26 mouse cellular contexts compared by ENCODE assay signal in genomic region chr2:30194656-30195055, GRCm38 (mm10). TPM values are rescaled to one million over a fixed set of nuclear protein-coding genes. Genes with fewer than 3 reads are reported as not detected.
DNase-seq lines count a peak whose midpoint lies in the region; ATAC-seq and TF ChIP-seq lines count a peak whose summit lies in the region.
"Had no signal": no experiment of that assay in that cellular context is flagged by ENCODE, and none has a peak within 500 bp of the region (broad histone marks: within the 10 kb centered on the region; RNA-seq: fewer than 3 reads in every experiment).

No protein-coding gene starts in this region.

- H3K79me2 ChIP-seq in liver, adult 2 months (ENCODE audit: control insufficient read depth, insufficient read depth, low read length), result peaks cover 18% of the 10 kb centered on the region; the same call in 1 of the 2 replicates

- TF ChIP-seq CTCF in forebrain, postnatal 0 days (IDR thresholded peaks at IDR 0.05; ENCODE audit: low read depth), result no peak
- TF ChIP-seq CTCF in liver, adult 2 months (IDR thresholded peaks at IDR 0.05; ENCODE audit: low read depth, low read length), result no peak

- H3K9ac ChIP-seq in forebrain, embryonic 11.5 days (ENCODE audit: low read length), result no peak overlapping the region
- no peak overlapping the region for H3K9ac ChIP-seq in forebrain, postnatal 0 days
- no peak overlapping the region for H3K9ac ChIP-seq in forebrain, embryonic 13.5 days
- no peak overlapping the region for H3K9ac ChIP-seq in liver, adult 2 months (ENCODE audit: low read depth, low read length)
- H3K9ac ChIP-seq: embryonic facial prominence, embryonic 13.5 days; embryonic facial prominence, embryonic 15.5 days; forebrain, embryonic 15.5 days had no signal

- H3K27ac ChIP-seq in forebrain, embryonic 10.5 days, result peak overlapping the region; percentile 13; the same call in 1 of the 2 replicates
- no peak overlapping the region for H3K27ac ChIP-seq in forebrain, embryonic 11.5 days (ENCODE audit: low read depth, low read length)
- no peak overlapping the region for H3K27ac ChIP-seq in forebrain, postnatal 0 days (ENCODE audit: low read depth, low read length)
- no peak overlapping the region for H3K27ac ChIP-seq in forebrain, embryonic 13.5 days
- 0 out of 2 replicates have a peak overlapping the region, but pooled peaks have one; percentile 16 for H3K27ac ChIP-seq in liver, adult 2 months (replicated peaks; ENCODE audit: insufficient read depth, low read depth, low read length)
- H3K27ac ChIP-seq: embryonic facial prominence, embryonic 13.5 days; embryonic facial prominence, embryonic 15.5 days; forebrain, embryonic 15.5 days had no signal

- no peaks in the 10 kb centered on the region for H3K36me3 ChIP-seq in forebrain, embryonic 10.5 days (replicated peaks)
- no peaks in the 10 kb centered on the region for H3K36me3 ChIP-seq in forebrain, embryonic 11.5 days (ENCODE audit: control insufficient read depth, insufficient read depth, low read length)
- H3K36me3 ChIP-seq in forebrain, postnatal 0 days (ENCODE audit: insufficient read depth), result no peaks in the 10 kb centered on the region
- H3K36me3 ChIP-seq in forebrain, embryonic 13.5 days (ENCODE audit: poor library complexity, severe bottlenecking), result 0 out of 2 replicates have a peak, but pooled peaks cover 4% of the 10 kb centered on the region
- H3K36me3 ChIP-seq in liver, adult 2 months (ENCODE audit: control insufficient read depth, insufficient read depth, low read length), result peaks cover 16% of the 10 kb centered on the region
- H3K36me3 ChIP-seq: forebrain, embryonic 15.5 days had no signal

- 0 out of 2 replicates have a peak, but pooled peaks cover 3% of the 10 kb centered on the region for H3K4me1 ChIP-seq in forebrain, embryonic 10.5 days
- H3K4me1 ChIP-seq in forebrain, embryonic 11.5 days (replicated peaks; ENCODE audit: control insufficient read depth, insufficient read depth, low read length), result no peaks in the 10 kb centered on the region
- no peaks in the 10 kb centered on the region for H3K4me1 ChIP-seq in forebrain, postnatal 0 days (ENCODE audit: insufficient read depth)
- H3K4me1 ChIP-seq in forebrain, embryonic 13.5 days, result peaks cover 3% of the 10 kb centered on the region; the same call in 1 of the 2 replicates
- peaks cover 20% of the 10 kb centered on the region for H3K4me1 ChIP-seq in liver, adult 2 months (ENCODE audit: control insufficient read depth, insufficient read depth, low read length)
- H3K4me1 ChIP-seq: embryonic facial prominence, embryonic 13.5 days; forebrain, embryonic 15.5 days had no signal

- no peak for ATAC-seq in forebrain, embryonic 11.5 days (replicated peaks; ENCODE audit: low FRiP score)
- peak; percentile 38 for ATAC-seq in forebrain, postnatal 0 days
- ATAC-seq in forebrain, embryonic 13.5 days, result no peak
- ATAC-seq: CD4-positive, CD25-positive, alpha-beta regulatory T cell, adult 4 months; forebrain, embryonic 15.5 days had no signal

- no peak for DNase-seq in forebrain, embryonic 10.5 days (ENCODE audit: extremely low spot score, low spot score)
- no peak for DNase-seq in forebrain, embryonic 11.5 days (ENCODE audit: low spot score)
- peak; percentile 10 for DNase-seq in forebrain, postnatal 0 days
- no peak for DNase-seq in liver, adult 2 months (ENCODE audit: extremely low read depth, low read depth, low spot score)
- DNase-seq in liver, result no peak
- DNase-seq in fat pad, adult 2 months (ENCODE audit: extremely low read depth, low read depth, low spot score), result peak; percentile 78
- no peak for DNase-seq in Muller cell, postnatal 12 days (ENCODE audit: inconsistent ontology term)
- DNase-seq: adrenal gland, adult 8-10 months; adrenal gland, postnatal 14 days; adrenal gland, postnatal 36 days; B cell, adult 2 months; cerebellum, adult 11 months; cerebellum, adult 18-20 months; cerebellum, adult 8-10 months; cerebellum, adult 9-11 months; cerebellum, postnatal 14 days; cerebellum, postnatal 36 days; embryo, embryonic 11 days had no signal

- no peaks in the 10 kb centered on the region for H3K27me3 ChIP-seq in forebrain, embryonic 10.5 days (ENCODE audit: poor library complexity, severe bottlenecking)
- no peaks in the 10 kb centered on the region for H3K27me3 ChIP-seq in forebrain, embryonic 11.5 days (ENCODE audit: control insufficient read depth, insufficient read depth, low read length)
- H3K27me3 ChIP-seq in forebrain, postnatal 0 days (ENCODE audit: insufficient read depth, low read length), result no peaks in the 10 kb centered on the region
- no peaks in the 10 kb centered on the region for H3K27me3 ChIP-seq in forebrain, embryonic 13.5 days
- no peaks in the 10 kb centered on the region for H3K27me3 ChIP-seq in liver, adult 2 months (ENCODE audit: control insufficient read depth, insufficient read depth, low read length)
- H3K27me3 ChIP-seq: CH12.LX; embryonic facial prominence, embryonic 13.5 days; embryonic facial prominence, embryonic 15.5 days; forebrain, embryonic 15.5 days had no signal

- H3K4me3 ChIP-seq in forebrain, embryonic 10.5 days, result no peak overlapping the region
- H3K4me3 ChIP-seq in forebrain, embryonic 11.5 days (ENCODE audit: low read depth, low read length), result no peak overlapping the region
- no peak overlapping the region for H3K4me3 ChIP-seq in forebrain, postnatal 0 days (ENCODE audit: low read depth, low read length)
- no peak overlapping the region for H3K4me3 ChIP-seq in forebrain, embryonic 13.5 days
- H3K4me3 ChIP-seq in liver, adult 2 months (ENCODE audit: insufficient read depth, low read depth, low read length), result no peak overlapping the region
- H3K4me3 ChIP-seq: embryonic facial prominence, embryonic 13.5 days; embryonic facial prominence, embryonic 15.5 days; erythroblast, embryonic 14.5 days; forebrain, embryonic 15.5 days had no signal

- no peaks in the 10 kb centered on the region for H3K9me3 ChIP-seq in forebrain, embryonic 10.5 days
- no peaks in the 10 kb centered on the region for H3K9me3 ChIP-seq in forebrain, embryonic 11.5 days (ENCODE audit: control insufficient read depth, low read length)
- no peaks in the 10 kb centered on the region for H3K9me3 ChIP-seq in forebrain, postnatal 0 days (ENCODE audit: low read length)
- H3K9me3 ChIP-seq in forebrain, embryonic 13.5 days (replicated peaks), result no peaks in the 10 kb centered on the region
- H3K9me3 ChIP-seq: embryonic facial prominence, embryonic 13.5 days; embryonic facial prominence, embryonic 15.5 days; forebrain, embryonic 15.5 days had no signal

- H3K4me2 ChIP-seq in forebrain, embryonic 11.5 days (ENCODE audit: low read depth, low read length, severe bottlenecking), result no peak overlapping the region
- no peak overlapping the region for H3K4me2 ChIP-seq in forebrain, postnatal 0 days (ENCODE audit: low read depth)
- no peak overlapping the region for H3K4me2 ChIP-seq in forebrain, embryonic 13.5 days
- H3K4me2 ChIP-seq: embryonic facial prominence, embryonic 13.5 days; embryonic facial prominence, embryonic 15.5 days; forebrain, embryonic 15.5 days had no signal

- 82% methylated on average over 3 of the region's 3 CpGs for WGBS in forebrain, embryonic 10.5 days
- 85% methylated on average over 3 of the region's 3 CpGs for WGBS in forebrain, embryonic 11.5 days
- WGBS in forebrain, postnatal 0 days, result 48% methylated on average over 3 of the region's 3 CpGs
- 75% methylated on average over 3 of the region's 3 CpGs for WGBS in forebrain, embryonic 13.5 days
- WGBS in liver, adult 2 months, result 74% methylated on average over 3 of the region's 3 CpGs

- TF ChIP-seq POLR2A in liver, adult 2 months (IDR thresholded peaks at IDR 0.05; ENCODE audit: extremely low read depth, insufficient read depth, low read length), result no peak

RNA-seq across cellular contexts. Expression of gene Kyat1, which starts 11.0 kb away (rescaled TPM):
- polyA plus RNA-seq in forebrain, embryonic 10.5 days (2016; fragmentation: Nextera tagmentation; extraction: Ambion mirVana), result 7.0 and 8.6 TPM in 2 replicates
- 8.4 and 9.6 TPM in 2 replicates for polyA plus RNA-seq in forebrain, embryonic 11.5 days (2014; fragmentation: Nextera tagmentation; extraction: Ambion mirVana)
- 18.3 and 22.6 TPM in 2 replicates for total RNA-seq in forebrain, postnatal 0 days (2014; rRNA removed)
- 14.7 and 15.7 TPM in 2 replicates for polyA plus RNA-seq in forebrain, postnatal 0 days (2015; fragmentation: Nextera tagmentation; extraction: Ambion mirVana)
- polyA plus RNA-seq in forebrain, embryonic 13.5 days (2015; fragmentation: Nextera tagmentation; extraction: Ambion mirVana), result 11.6 and 12.4 TPM in 2 replicates
- total RNA-seq in liver, adult 2 months (2014; rRNA removed), result 169 and 184 TPM in 2 replicates
- 267 and 378 TPM in 2 replicates for polyA plus RNA-seq in liver, adult 2 months (2012; rRNA removed)

RNA-seq across cellular contexts. Expression of gene Spout1, which starts 16.4 kb away (rescaled TPM):
- 92.5 and 96.1 TPM in 2 replicates for polyA plus RNA-seq in forebrain, embryonic 10.5 days (2016; fragmentation: Nextera tagmentation; extraction: Ambion mirVana)
- 79.7 and 81.7 TPM in 2 replicates for polyA plus RNA-seq in forebrain, embryonic 11.5 days (2014; fragmentation: Nextera tagmentation; extraction: Ambion mirVana)
- total RNA-seq in forebrain, postnatal 0 days (2014; rRNA removed), result 36.1 and 40.1 TPM in 2 replicates
- 50.3 and 53.5 TPM in 2 replicates for polyA plus RNA-seq in forebrain, postnatal 0 days (2015; fragmentation: Nextera tagmentation; extraction: Ambion mirVana)
- 62.1 and 71.1 TPM in 2 replicates for polyA plus RNA-seq in forebrain, embryonic 13.5 days (2015; fragmentation: Nextera tagmentation; extraction: Ambion mirVana)
- 12.9 and 13.1 TPM in 2 replicates for total RNA-seq in liver, adult 2 months (2014; rRNA removed)
- polyA plus RNA-seq in liver, adult 2 months (2012; rRNA removed), result 14.0 and 14.9 TPM in 2 replicates

RNA-seq across cellular contexts. Expression of gene Endog, which starts 23.4 kb away (rescaled TPM):
- polyA plus RNA-seq in forebrain, embryonic 10.5 days (2016; fragmentation: Nextera tagmentation; extraction: Ambion mirVana), result 17.1 and 17.9 TPM in 2 replicates
- 14.4 and 16.4 TPM in 2 replicates for polyA plus RNA-seq in forebrain, embryonic 11.5 days (2014; fragmentation: Nextera tagmentation; extraction: Ambion mirVana)
- 31.8 and 37.1 TPM in 2 replicates for total RNA-seq in forebrain, postnatal 0 days (2014; rRNA removed)
- 29.0 and 31.1 TPM in 2 replicates for polyA plus RNA-seq in forebrain, postnatal 0 days (2015; fragmentation: Nextera tagmentation; extraction: Ambion mirVana)
- polyA plus RNA-seq in forebrain, embryonic 13.5 days (2015; fragmentation: Nextera tagmentation; extraction: Ambion mirVana), result 9.5 and 10.4 TPM in 2 replicates
- 78.7 and 101 TPM in 2 replicates for total RNA-seq in liver, adult 2 months (2014; rRNA removed)
- polyA plus RNA-seq in liver, adult 2 months (2012; rRNA removed), result 122 and 132 TPM in 2 replicates

RNA-seq across cellular contexts. Expression of gene Lrrc8a, which starts 42.9 kb away (rescaled TPM):
- polyA plus RNA-seq in forebrain, embryonic 10.5 days (2016; fragmentation: Nextera tagmentation; extraction: Ambion mirVana), result 41.5 and 44.7 TPM in 2 replicates
- polyA plus RNA-seq in forebrain, embryonic 11.5 days (2014; fragmentation: Nextera tagmentation; extraction: Ambion mirVana), result 50.7 and 54.5 TPM in 2 replicates
- 32.3 and 44.5 TPM in 2 replicates for total RNA-seq in forebrain, postnatal 0 days (2014; rRNA removed)
- 48.0 and 55.3 TPM in 2 replicates for polyA plus RNA-seq in forebrain, postnatal 0 days (2015; fragmentation: Nextera tagmentation; extraction: Ambion mirVana)
- polyA plus RNA-seq in forebrain, embryonic 13.5 days (2015; fragmentation: Nextera tagmentation; extraction: Ambion mirVana), result 57.9 and 58.3 TPM in 2 replicates
- total RNA-seq in liver, adult 2 months (2014; rRNA removed), result 8.5 and 14.0 TPM in 2 replicates
- 22.6 and 24.1 TPM in 2 replicates for polyA plus RNA-seq in liver, adult 2 months (2012; rRNA removed)

RNA-seq across cellular contexts. Expression of gene Gm28035, which starts 45.7 kb away (rescaled TPM):
- 0.09 and 0.16 TPM in 2 replicates for polyA plus RNA-seq in forebrain, embryonic 10.5 days (2016; fragmentation: Nextera tagmentation; extraction: Ambion mirVana)
- 0.20 and 0.28 TPM in 2 replicates for polyA plus RNA-seq in forebrain, embryonic 11.5 days (2014; fragmentation: Nextera tagmentation; extraction: Ambion mirVana)
- total RNA-seq in forebrain, postnatal 0 days (2014; rRNA removed), result 4.2 and 5.1 TPM in 2 replicates
- polyA plus RNA-seq in forebrain, postnatal 0 days (2015; fragmentation: Nextera tagmentation; extraction: Ambion mirVana), result 0.13 and 0.16 TPM in 2 replicates
- polyA plus RNA-seq in forebrain, embryonic 13.5 days (2015; fragmentation: Nextera tagmentation; extraction: Ambion mirVana), result 0.21 and 0.36 TPM in 2 replicates
- 4.2 and 5.1 TPM in 2 replicates for total RNA-seq in liver, adult 2 months (2014; rRNA removed)
- polyA plus RNA-seq in liver, adult 2 months (2012; rRNA removed), result 5.9 and 8.6 TPM in 2 replicates
- total RNA-seq: common myeloid progenitor, adult 5-6 weeks had no signal
- polyA plus RNA-seq: erythroblast, embryonic 14.5 days had no signal

Comparison
In these comparisons a context has a peak if more than half of its experiments do, and no peak if none do; other contexts are left out.
1. DNase-seq: peak in forebrain, postnatal 0 days (single experiment) and fat pad, adult 2 months (single experiment); none in forebrain, embryonic 10.5 days (single experiment), forebrain, embryonic 11.5 days (single experiment), liver, adult 2 months (single experiment), liver (single experiment) and Muller cell, postnatal 12 days (single experiment).
2. H3K27ac ChIP-seq: peak in forebrain, embryonic 10.5 days (single experiment) and liver, adult 2 months (single experiment); none in forebrain, embryonic 11.5 days (single experiment), forebrain, postnatal 0 days (single experiment) and forebrain, embryonic 13.5 days (single experiment).
3. RNA of gene Kyat1, which starts 11.0 kb away (polyA plus RNA-seq): 267 to 378 TPM in liver, adult 2 months; 14.7 to 15.7 TPM in forebrain, postnatal 0 days, 11.6 to 12.4 TPM in forebrain, embryonic 13.5 days, 7.0 to 8.6 TPM in forebrain, embryonic 10.5 days and 8.4 to 9.6 TPM in forebrain, embryonic 11.5 days; every median in the first group is over 10 times any median in the second.